Mouse (Mus musculus): ENCODE data around the gene Sumf1. TPM values are rescaled to one million over a fixed set of nuclear protein-coding genes. Genes with fewer than 3 reads are reported as not detected.

The Sumf1 gene
- polyA plus RNA-seq, 1 experiment from 2014 or later = 23.1 TPM

DNA sequence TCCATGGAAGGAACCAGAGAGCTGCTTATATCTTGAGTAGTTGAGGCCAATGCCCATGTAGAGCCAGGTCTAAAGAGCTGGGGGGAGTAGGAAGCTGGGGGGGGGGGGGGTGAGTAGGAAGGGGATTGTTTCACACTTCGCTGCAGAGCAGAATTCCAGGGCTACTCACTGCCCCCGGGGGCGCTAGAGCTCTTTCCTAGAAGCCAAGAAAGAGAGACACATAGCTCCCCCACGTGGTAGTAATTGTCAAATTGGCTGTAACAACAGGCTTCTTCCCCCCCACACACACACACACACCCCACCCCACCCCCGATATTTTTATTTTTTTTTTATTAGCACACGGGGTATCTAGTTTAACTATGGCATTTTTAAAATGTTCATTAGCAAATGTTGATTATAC lies 119.8 kb downstream of the Sumf1 start:
- no peaks in the 10 kb centered on the region for H3K9me3 ChIP-seq
- no peak for ATAC-seq (ENCODE audit: insufficient read depth, low FRiP score, low read depth)
- peak overlapping the region; percentile 72 for H3K4me2 ChIP-seq
- WGBS = 10% methylated on average over 5 of the region's 6 CpGs
- H3K27me3 ChIP-seq (replicated peaks) = no peaks in the 10 kb centered on the region
- no peaks in the 10 kb centered on the region for H3K4me1 ChIP-seq
- H3K4me3 ChIP-seq (replicated peaks) = peak overlapping the region; percentile 61
- H3K9ac ChIP-seq = no peak overlapping the region
- no peaks in the 10 kb centered on the region for H3K36me3 ChIP-seq
- H3K27ac ChIP-seq = peak overlapping the region; percentile 90

- Histone ChIP-seq H3K9ac (peak within 1 kb of the TSS; percentile 35; the same call in 1 of the 2 replicates), H3K27ac (peak within 1 kb of the TSS; percentile 90), H3K4me2 (peak within 1 kb of the TSS; percentile 72), H3K27me3 (replicated peaks) (no peaks in the 10 kb centered on the region), H3K4me3 (replicated peaks) (peak within 1 kb of the TSS; percentile 61), H3K4me1 (no peaks in the 10 kb centered on the region), H3K36me3 (no peaks in the 10 kb centered on the region), H3K9me3 (no peaks in the 10 kb centered on the region)
- WGBS = 0% methylated on average over 24 of the region's 24 CpGs
- peak; percentile 97 for ATAC-seq (ENCODE audit: insufficient read depth, low FRiP score, low read depth)
Measured at GRCm38 (mm10) chr6:108064918-108065526, 120.4 kb downstream of the Sumf1 start, which contains the start of gene Setmar. Setmar (plus strand) TSS chr6:108065045.

GRCm38 (mm10) chr6:108061121-108061520 lies 124.3 kb downstream of the Sumf1 start:
- H3K27me3 ChIP-seq (replicated peaks) = no peaks in the 10 kb centered on the region
- H3K4me2 ChIP-seq = no peak overlapping the region
- H3K4me3 ChIP-seq (replicated peaks) = no peak overlapping the region
- no peak for ATAC-seq (ENCODE audit: insufficient read depth, low FRiP score, low read depth)
- no peak overlapping the region for H3K27ac ChIP-seq
- no peaks in the 10 kb centered on the region for H3K4me1 ChIP-seq
- H3K9me3 ChIP-seq = no peaks in the 10 kb centered on the region
- 74% methylated on average over 3 of the region's 3 CpGs for WGBS
- H3K9ac ChIP-seq = no peak overlapping the region
- no peaks in the 10 kb centered on the region for H3K36me3 ChIP-seq

DNA sequence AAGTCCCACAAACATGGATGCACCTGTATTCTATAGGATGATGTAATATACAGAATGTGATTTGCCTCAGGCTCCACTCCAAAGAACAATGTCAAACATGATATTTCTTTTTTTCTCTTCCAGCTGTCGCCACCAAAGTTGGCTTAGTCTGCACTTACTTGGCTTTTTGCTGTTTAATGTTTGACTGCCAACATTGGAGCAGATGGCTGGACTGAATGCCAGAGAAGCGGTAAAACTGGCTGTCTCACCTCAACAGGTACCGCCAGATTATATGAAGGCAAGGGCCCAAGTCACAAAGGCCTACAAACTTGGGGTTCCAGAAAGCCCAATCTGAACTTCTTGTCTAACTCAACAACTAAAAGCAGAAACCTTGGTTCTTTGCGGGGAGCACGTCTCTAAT lies 127.3 kb downstream of the Sumf1 start:
- H3K9me3 ChIP-seq = no peaks in the 10 kb centered on the region

DNA sequence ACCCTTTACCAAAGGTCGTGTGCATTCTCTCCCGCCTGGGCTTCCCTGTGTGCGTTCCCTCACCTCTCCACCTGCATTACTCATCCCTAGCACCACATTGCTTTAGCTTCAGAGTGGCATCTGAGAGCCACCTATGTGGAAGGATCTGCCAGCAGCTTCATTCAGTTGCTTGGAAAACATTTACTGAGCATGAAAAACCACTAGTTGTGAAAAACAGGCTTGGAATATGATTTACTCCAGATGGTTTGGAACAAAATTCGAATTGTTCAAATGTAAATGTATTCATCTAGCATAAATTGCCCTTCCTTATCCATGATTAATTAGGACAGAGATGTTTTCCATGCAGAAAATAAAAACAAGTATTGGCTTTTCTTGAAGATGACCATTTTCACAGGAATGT lies 128.0 kb downstream of the Sumf1 start:
- WGBS = 55% methylated on average over 4 of the region's 4 CpGs
- Histone ChIP-seq H3K4me1 (no peaks in the 10 kb centered on the region), H3K27ac (no peak overlapping the region), H3K4me2 (no peak overlapping the region), H3K4me3 (replicated peaks) (no peak overlapping the region), H3K9me3 (no peaks in the 10 kb centered on the region), H3K36me3 (no peaks in the 10 kb centered on the region), H3K9ac (no peak overlapping the region), H3K27me3 (replicated peaks) (no peaks in the 10 kb centered on the region)
- ATAC-seq (ENCODE audit: insufficient read depth, low FRiP score, low read depth) = no peak

More for the DNA sequence above, 127.3 kb downstream of the Sumf1 start:
- Histone ChIP-seq H3K4me3 (replicated peaks) (no peak overlapping the region), H3K36me3 (no peaks in the 10 kb centered on the region), H3K27me3 (replicated peaks) (no peaks in the 10 kb centered on the region), H3K4me2 (no peak overlapping the region), H3K9ac (no peak overlapping the region), H3K4me1 (no peaks in the 10 kb centered on the region), H3K27ac (no peak overlapping the region)
- no peak for ATAC-seq (ENCODE audit: insufficient read depth, low FRiP score, low read depth)
- WGBS = 83% methylated on average over 5 of the region's 5 CpGs

Other genes starting within 250 kb of the Sumf1 start
- gene Setmar, start 120.5 kb downstream of the Sumf1 start, polyA plus RNA-seq (2015; fragmentation: Nextera tagmentation; extraction: Ambion mirVana) = 6.1 and 6.6 TPM in 2 replicates
- 9.4 and 13.1 TPM in 2 replicates for gene Itpr1, start 27.5 kb upstream of the Sumf1 start, polyA plus RNA-seq (2015; fragmentation: Nextera tagmentation; extraction: Ambion mirVana)